15 mouse cellular contexts compared by ENCODE assay signal in genomic region chr8:103536856-103537255, GRCm38 (mm10).
DNase-seq lines count a peak whose midpoint lies in the region; ATAC-seq and TF ChIP-seq lines count a peak whose summit lies in the region.
"Had no signal": no experiment of that assay in that cellular context is flagged by ENCODE, and none has a peak within 500 bp of the region (broad histone marks: within the 10 kb centered on the region; RNA-seq: fewer than 3 reads in every experiment).

No protein-coding gene starts in this region.

- no peak for ATAC-seq in limb, embryonic 14.5 days (ENCODE audit: low FRiP score, low read depth)
- ATAC-seq: CD4-positive, CD25-positive, alpha-beta regulatory T cell, adult 4 months; midbrain, embryonic 16.5 days had no signal

- no peak overlapping the region for H3K4me3 ChIP-seq in limb, embryonic 14.5 days (replicated peaks; ENCODE audit: low read length)
- no peak overlapping the region for H3K4me3 ChIP-seq in limb, embryonic 10.5 days
- H3K4me3 ChIP-seq: embryonic facial prominence, embryonic 13.5 days; limb, embryonic 15.5 days; neural tube, embryonic 12.5 days had no signal

- H3K9me3 ChIP-seq in limb, embryonic 14.5 days (ENCODE audit: control insufficient read depth, low read length) = no peaks in the 10 kb centered on the region
- no peaks in the 10 kb centered on the region for H3K9me3 ChIP-seq in limb, embryonic 10.5 days (replicated peaks)
- H3K9me3 ChIP-seq: embryonic facial prominence, embryonic 13.5 days; limb, embryonic 15.5 days; neural tube, embryonic 12.5 days had no signal

- no peak overlapping the region for H3K27ac ChIP-seq in limb, embryonic 14.5 days (replicated peaks; ENCODE audit: low read depth, low read length)
- no peak overlapping the region for H3K27ac ChIP-seq in limb, embryonic 10.5 days
- H3K27ac ChIP-seq: embryonic facial prominence, embryonic 13.5 days; limb, embryonic 15.5 days; neural tube, embryonic 12.5 days had no signal

- no peak overlapping the region for H3K4me2 ChIP-seq in limb, embryonic 14.5 days (replicated peaks; ENCODE audit: low read depth, low read length, severe bottlenecking)
- H3K4me2 ChIP-seq: embryonic facial prominence, embryonic 13.5 days; limb, embryonic 15.5 days; neural tube, embryonic 12.5 days had no signal

- no peaks in the 10 kb centered on the region for H3K4me1 ChIP-seq in limb, embryonic 14.5 days (ENCODE audit: control insufficient read depth, insufficient read depth, low read length)
- no peaks in the 10 kb centered on the region for H3K4me1 ChIP-seq in limb, embryonic 10.5 days
- H3K4me1 ChIP-seq: embryonic facial prominence, embryonic 13.5 days; limb, embryonic 15.5 days; neural tube, embryonic 12.5 days had no signal

- H3K27me3 ChIP-seq in limb, embryonic 14.5 days (ENCODE audit: control insufficient read depth, insufficient read depth, low read length) = no peaks in the 10 kb centered on the region
- H3K27me3 ChIP-seq in limb, embryonic 10.5 days (ENCODE audit: low read depth, poor library complexity, severe bottlenecking) = no peaks in the 10 kb centered on the region
- H3K27me3 ChIP-seq: embryonic facial prominence, embryonic 13.5 days; limb, embryonic 15.5 days; neural tube, embryonic 12.5 days had no signal

- peak; percentile 11 for DNase-seq in limb, embryonic 14.5 days (ENCODE audit: low spot score)
- no peak for DNase-seq in limb, embryonic 10.5 days (ENCODE audit: low spot score)
- DNase-seq in cerebellum, adult 11 months = peak; percentile 30
- peak; percentile 81 to 91 for DNase-seq in cerebellum, postnatal 14 days
- DNase-seq in ovary, postnatal 10 days (ENCODE audit: low spot score) = no peak
- DNase-seq in layer of hippocampus, adult 11-12 months (ENCODE audit: low spot score) = no peak
- no peak for DNase-seq in urinary bladder, postnatal 25 days (ENCODE audit: low spot score)
- DNase-seq: adrenal gland, postnatal 36 days; heart, adult 11 months; lung, adult 2 months had no signal

- H3K36me3 ChIP-seq in limb, embryonic 14.5 days (ENCODE audit: control insufficient read depth, insufficient read depth, low read length) = no peaks in the 10 kb centered on the region
- H3K36me3 ChIP-seq in limb, embryonic 10.5 days = no peaks in the 10 kb centered on the region
- H3K36me3 ChIP-seq: embryonic facial prominence, embryonic 13.5 days; limb, embryonic 15.5 days; neural tube, embryonic 12.5 days had no signal

- no peak overlapping the region for H3K9ac ChIP-seq in limb, embryonic 14.5 days (ENCODE audit: low read depth, low read length, severe bottlenecking)
- H3K9ac ChIP-seq: embryonic facial prominence, embryonic 13.5 days; limb, embryonic 15.5 days; neural tube, embryonic 12.5 days had no signal

- 62% methylated on average over 2 of the region's 2 CpGs for WGBS in limb, embryonic 14.5 days
- WGBS in limb, embryonic 10.5 days = 80% methylated on average over 2 of the region's 2 CpGs

- TF ChIP-seq POLR2A in limb, embryonic 14.5 days (IDR thresholded peaks at IDR 0.05; ENCODE audit: borderline replicate concordance, extremely low read depth, insufficient read depth, insufficient read length) = no peak

Comparison
In these comparisons a context has a peak if more than half of its experiments do, and no peak if none do; other contexts are left out.
1. DNase-seq: peak in limb, embryonic 14.5 days (single experiment), cerebellum, adult 11 months (single experiment) and cerebellum, postnatal 14 days (2 of 2); none in limb, embryonic 10.5 days (single experiment), ovary, postnatal 10 days (single experiment), layer of hippocampus, adult 11-12 months (single experiment) and urinary bladder, postnatal 25 days (single experiment).